Mouse (Mus musculus) forebrain, embryonic 11.5 days (tissue): ENCODE measurements around the gene Mtnr1b. TPM values are rescaled to one million over a fixed set of nuclear protein-coding genes. Genes with fewer than 3 reads are reported as not detected.

Experiments used
- ATAC-seq: fragments of 200-750 bp; cut with Nextera tagmentation; replicated peaks from 2 replicates; pipeline ENCODE4 v1.8.0; 2017; ENCODE audit warnings: moderate TSS enrichment; ENCODE audit not compliant: low FRiP score
- DNase-seq: peaks from one replicate; pipeline ENCODE4 v3.0.0-alpha.2; 2017; ENCODE audit warnings: low spot score
- H3K27ac ChIP-seq: fragments of 300-500 bp; sonication (generic); 2 replicates; pipeline ENCODE4 v1.5.1; 2014; ENCODE audit warnings: low read depth, low read length
- H3K27me3 ChIP-seq: fragments of 300-500 bp; sonication (generic); 2 replicates; pipeline ENCODE4 v1.6.1; 2014; ENCODE audit warnings: mild to moderate bottlenecking, low read length, mixed read lengths; ENCODE audit not compliant: control insufficient read depth, insufficient read depth
- H3K36me3 ChIP-seq: fragments of 300-500 bp; sonication (generic); 2 replicates; pipeline ENCODE4 v1.6.1; 2014; ENCODE audit warnings: mild to moderate bottlenecking, low read length, moderate library complexity, mixed read lengths; ENCODE audit not compliant: control insufficient read depth, insufficient read depth
- H3K4me1 ChIP-seq: fragments of 300-500 bp; sonication (generic); replicated peaks from 2 replicates; pipeline ENCODE4 v1.6.1; 2014; ENCODE audit warnings: low read length, mixed read lengths; ENCODE audit not compliant: control insufficient read depth, insufficient read depth
- H3K4me2 ChIP-seq: fragments of 300-500 bp; sonication (generic); 2 replicates; pipeline ENCODE4 v1.6.1; 2014; ENCODE audit warnings: low read depth, mild to moderate bottlenecking, low read length, moderate library complexity, mixed read lengths; ENCODE audit not compliant: severe bottlenecking
- H3K4me3 ChIP-seq: fragments of 300-500 bp; sonication (generic); 2 replicates; pipeline ENCODE4 v1.5.1; 2014; ENCODE audit warnings: low read depth, low read length
- H3K9ac ChIP-seq: fragments of 300-500 bp; sonication (generic); 2 replicates; pipeline ENCODE4 v1.6.1; 2014; ENCODE audit warnings: low read length
- H3K9me3 ChIP-seq: fragments of 300-500 bp; sonication (generic); 2 replicates; pipeline ENCODE4 v1.6.1; 2016; ENCODE audit warnings: low read length, mixed read lengths; ENCODE audit not compliant: control insufficient read depth
- WGBS: fragments of 180-500 bp; shearing (Covaris S2); extraction: QIAGEN DNeasy Blood & Tissue Kit; methylation state at CpG from one replicate; pipeline ENCODE4 v1.1.7; 2014; 5-methylcytosine and 5-hydroxymethylcytosine counted together
- polyA plus RNA-seq: library from polyadenylated mRNA; unstranded; fragments of >200 nt; fragmentation: Nextera tagmentation; extraction: Ambion mirVana; gene quantifications from 2 replicates; pipeline ENCODE4 v1.2.1, GENCODE M21; 2014

Mtnr1b gene
- polyA plus RNA-seq, 1 experiment from 2014 or later, result not detected

GRCm38 (mm10) chr9:15886756-15887155 is 12.4 kb upstream of the Mtnr1b start:
- no peak overlapping the region for H3K9ac ChIP-seq
- no peak overlapping the region for H3K4me2 ChIP-seq
- no peaks in the 10 kb centered on the region for H3K4me1 ChIP-seq
- no peaks in the 10 kb centered on the region for H3K36me3 ChIP-seq
- H3K9me3 ChIP-seq, result no peaks in the 10 kb centered on the region
- ATAC-seq (no peak), DNase-seq (no peak)
- H3K4me3 ChIP-seq, result no peak overlapping the region
- no peak overlapping the region for H3K27ac ChIP-seq
- H3K27me3 ChIP-seq, result no peaks in the 10 kb centered on the region
- WGBS, result 82% methylated on average over 5 of the region's 5 CpGs

- no peak overlapping the region for H3K4me2 ChIP-seq
- H3K36me3 ChIP-seq, result no peaks in the 10 kb centered on the region
- no peak overlapping the region for H3K4me3 ChIP-seq
- no peaks in the 10 kb centered on the region for H3K27me3 ChIP-seq
- H3K27ac ChIP-seq, result no peak overlapping the region
- no peak for ATAC-seq
- DNase-seq, result no peak
- H3K9me3 ChIP-seq, result no peaks in the 10 kb centered on the region
- no peak overlapping the region for H3K9ac ChIP-seq
- H3K4me1 ChIP-seq, result no peaks in the 10 kb centered on the region
Measured at GRCm38 (mm10) chr9:15880754-15881153, 6.4 kb upstream of the Mtnr1b start.

- H3K27me3 ChIP-seq, result no peaks in the 10 kb centered on the region
- H3K4me1 ChIP-seq, result no peaks in the 10 kb centered on the region
- H3K4me2 ChIP-seq, result no peak overlapping the region
- no peaks in the 10 kb centered on the region for H3K36me3 ChIP-seq
- peak; percentile 67 for ATAC-seq
- no peaks in the 10 kb centered on the region for H3K9me3 ChIP-seq
- 28% methylated on average over 3 of the region's 3 CpGs for WGBS
- no peak for DNase-seq
- H3K4me3 ChIP-seq, result no peak overlapping the region
- no peak overlapping the region for H3K9ac ChIP-seq
- no peak overlapping the region for H3K27ac ChIP-seq
Measured at GRCm38 (mm10) chr9:15880160-15880603, 5.8 kb upstream of the Mtnr1b start.

GRCm38 (mm10) chr9:15870013-15870412 is 4.3 kb downstream of the Mtnr1b start:
- Histone ChIP-seq H3K9ac (no peak overlapping the region), H3K4me3 (no peak overlapping the region), H3K27me3 (peaks cover 4% of the 10 kb centered on the region), H3K9me3 (no peaks in the 10 kb centered on the region), H3K36me3 (no peaks in the 10 kb centered on the region), H3K4me1 (no peaks in the 10 kb centered on the region; the same call in 1 of the 2 replicates), H3K4me2 (no peak overlapping the region), H3K27ac (no peak overlapping the region)
- 72% methylated on average over 4 of the region's 4 CpGs for WGBS
- ATAC-seq, result no peak
- no peak for DNase-seq

GRCm38 (mm10) chr9:15869456-15869855 is 4.9 kb downstream of the Mtnr1b start:
- H3K27me3 ChIP-seq, result peaks cover 4% of the 10 kb centered on the region
- 60% methylated on average over 4 of the region's 4 CpGs for WGBS
- ATAC-seq (no peak), DNase-seq (no peak)
- no peaks in the 10 kb centered on the region for H3K9me3 ChIP-seq
- no peak overlapping the region for H3K4me3 ChIP-seq
- no peak overlapping the region for H3K27ac ChIP-seq
- H3K36me3 ChIP-seq, result no peaks in the 10 kb centered on the region
- H3K9ac ChIP-seq, result no peak overlapping the region
- H3K4me1 ChIP-seq, result no peaks in the 10 kb centered on the region; the same call in 1 of the 2 replicates
- no peak overlapping the region for H3K4me2 ChIP-seq

GRCm38 (mm10) chr9:15866280-15867072 is 7.9 kb downstream of the Mtnr1b start:
- Histone ChIP-seq H3K36me3 (no peaks in the 10 kb centered on the region), H3K4me2 (no peak overlapping the region), H3K9me3 (no peaks in the 10 kb centered on the region), H3K4me3 (no peak overlapping the region), H3K4me1 (no peaks in the 10 kb centered on the region; the same call in 1 of the 2 replicates), H3K27ac (no peak overlapping the region), H3K9ac (no peak overlapping the region), H3K27me3 (no peaks in the 10 kb centered on the region)
- DNase-seq (no peak), ATAC-seq (no peak)
- 70% methylated on average over 10 of the region's 10 CpGs for WGBS

GRCm38 (mm10) chr9:15861402-15861801 is 13.0 kb downstream of the Mtnr1b start:
- WGBS, result 74% methylated on average over 5 of the region's 5 CpGs
- DNase-seq, result no peak
- Histone ChIP-seq H3K27me3 (no peaks in the 10 kb centered on the region), H3K4me2 (no peak overlapping the region), H3K9ac (no peak overlapping the region), H3K4me1 (no peaks in the 10 kb centered on the region; the same call in 1 of the 2 replicates), H3K27ac (no peak overlapping the region), H3K36me3 (no peaks in the 10 kb centered on the region), H3K4me3 (no peak overlapping the region), H3K9me3 (no peaks in the 10 kb centered on the region)
- no peak for ATAC-seq

GRCm38 (mm10) chr9:15850749-15851148 is 23.6 kb downstream of the Mtnr1b start:
- H3K4me2 ChIP-seq, result no peak overlapping the region
- no peaks in the 10 kb centered on the region for H3K36me3 ChIP-seq
- no peak overlapping the region for H3K9ac ChIP-seq
- H3K9me3 ChIP-seq, result no peaks in the 10 kb centered on the region
- no peak overlapping the region for H3K27ac ChIP-seq
- DNase-seq, result no peak
- no peak for ATAC-seq
- no peak overlapping the region for H3K4me3 ChIP-seq
- H3K4me1 ChIP-seq, result no peaks in the 10 kb centered on the region
- H3K27me3 ChIP-seq, result no peaks in the 10 kb centered on the region

GRCm38 (mm10) chr9:15845390-15845789 is 29.0 kb downstream of the Mtnr1b start:
- Histone ChIP-seq H3K4me3 (no peak overlapping the region), H3K36me3 (no peaks in the 10 kb centered on the region), H3K4me1 (no peaks in the 10 kb centered on the region), H3K9ac (no peak overlapping the region), H3K9me3 (no peaks in the 10 kb centered on the region), H3K27ac (no peak overlapping the region), H3K4me2 (no peak overlapping the region), H3K27me3 (no peaks in the 10 kb centered on the region)
- WGBS, result 84% methylated on average over 8 of the region's 8 CpGs
- DNase-seq, result no peak
- ATAC-seq, result no peak
